Mouse (Mus musculus) midbrain, embryonic 15.5 days (tissue): ENCODE data around the gene Fndc3a. TPM values are rescaled to one million over a fixed set of nuclear protein-coding genes. Genes with fewer than 3 reads are reported as not detected.

Source experiments
- ATAC-seq: fragments of 200-750 bp; cut with Nextera tagmentation; replicated peaks from 2 replicates; pipeline ENCODE4 v1.8.0; 2017; ENCODE audit warnings: moderate TSS enrichment
- H3K27ac ChIP-seq: fragments of 300-500 bp; sonication (generic); 2 replicates; pipeline ENCODE4 v1.5.1; 2015; ENCODE audit warnings: mild to moderate bottlenecking, inconsistent platforms
- H3K27me3 ChIP-seq: fragments of 300-500 bp; sonication (generic); replicated peaks from 2 replicates; pipeline ENCODE4 v1.6.1; 2015; ENCODE audit warnings: inconsistent platforms
- H3K36me3 ChIP-seq: fragments of 300-500 bp; sonication (generic); replicated peaks from 2 replicates; pipeline ENCODE4 v1.6.1; 2015; ENCODE audit warnings: inconsistent platforms
- H3K4me1 ChIP-seq: fragments of 300-500 bp; sonication (generic); 2 replicates; pipeline ENCODE4 v1.6.1; 2015; ENCODE audit warnings: inconsistent platforms
- H3K4me2 ChIP-seq: fragments of 300-500 bp; sonication (generic); 2 replicates; pipeline ENCODE4 v1.6.1; 2015; ENCODE audit warnings: inconsistent platforms, mild to moderate bottlenecking, moderate library complexity
- H3K4me3 ChIP-seq: fragments of 300-500 bp; sonication (generic); 2 replicates; pipeline ENCODE4 v1.5.1; 2015; ENCODE audit warnings: mild to moderate bottlenecking, inconsistent platforms
- H3K9ac ChIP-seq: fragments of 300-500 bp; sonication (generic); 2 replicates; pipeline ENCODE4 v1.6.1; 2015; ENCODE audit warnings: mild to moderate bottlenecking, inconsistent platforms
- H3K9me3 ChIP-seq: fragments of 300-500 bp; sonication (generic); 2 replicates; pipeline ENCODE4 v1.6.1; 2016; ENCODE audit warnings: inconsistent platforms
- WGBS: fragments of 180-500 bp; shearing (Covaris S2); methylation state at CpG from one replicate; pipeline ENCODE4 v1.1.7; 2015; ENCODE audit warnings: mixed read lengths; 5-methylcytosine and 5-hydroxymethylcytosine counted together
- polyA plus RNA-seq: library from polyadenylated mRNA; unstranded; fragments of >200 nt; fragmentation: Nextera tagmentation; extraction: Ambion mirVana; gene quantifications from 2 replicates; pipeline ENCODE4 v1.2.1, GENCODE M21; 2015

Fndc3a gene
- 60.7 and 71.3 TPM in 2 replicates for polyA plus RNA-seq

DNA sequence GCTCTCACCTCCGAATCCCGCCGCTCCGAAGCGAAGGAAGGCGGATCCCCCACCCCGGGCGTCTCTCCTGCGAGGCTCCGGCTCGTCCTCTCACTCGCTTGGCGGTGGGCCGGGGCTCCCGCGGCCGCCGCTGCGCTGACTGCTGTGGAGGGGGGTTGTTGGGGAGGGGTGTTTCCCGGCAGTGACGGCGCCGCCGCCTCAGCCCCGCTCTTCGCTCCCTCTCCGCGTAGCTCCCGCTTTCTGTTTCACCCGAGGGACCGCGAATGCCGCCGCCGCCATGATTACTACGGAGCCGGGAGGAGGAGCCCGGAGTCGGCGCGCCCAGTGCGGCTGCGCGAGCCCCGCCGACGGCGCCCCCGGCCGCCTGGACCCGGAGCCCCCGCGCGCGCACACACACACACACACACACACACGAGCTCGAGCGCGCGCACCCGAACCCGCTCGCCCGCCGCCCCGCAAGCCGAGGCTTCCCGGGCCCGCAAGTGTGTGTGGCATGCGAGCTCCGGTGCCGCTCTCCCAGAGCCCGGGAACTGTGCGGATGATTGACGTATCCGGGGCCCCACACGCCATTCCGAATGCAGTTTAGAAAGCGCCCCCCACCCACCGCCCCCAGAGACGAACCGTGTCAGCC, at the start of gene Fndc3a:
TSS of gene Fndc3a (minus strand) at position 294 of the 631 bp plus-strand sequence.
- H3K9me3 ChIP-seq: no peaks in the 10 kb centered on the region
- peaks cover 14% of the 10 kb centered on the region; the same call in 1 of the 2 replicates for H3K4me1 ChIP-seq
- H3K27me3 ChIP-seq: no peaks in the 10 kb centered on the region
- peak within 1 kb of the TSS; percentile 81 for H3K4me2 ChIP-seq
- under 1% methylated on average over 70 of the region's 82 CpGs for WGBS
- H3K27ac ChIP-seq: peak within 1 kb of the TSS; percentile 90
- ATAC-seq: peak; percentile 96
- H3K9ac ChIP-seq: peak within 1 kb of the TSS; percentile 74
- no peaks in the 10 kb centered on the region for H3K36me3 ChIP-seq
- peak within 1 kb of the TSS; percentile 69 for H3K4me3 ChIP-seq

DNA sequence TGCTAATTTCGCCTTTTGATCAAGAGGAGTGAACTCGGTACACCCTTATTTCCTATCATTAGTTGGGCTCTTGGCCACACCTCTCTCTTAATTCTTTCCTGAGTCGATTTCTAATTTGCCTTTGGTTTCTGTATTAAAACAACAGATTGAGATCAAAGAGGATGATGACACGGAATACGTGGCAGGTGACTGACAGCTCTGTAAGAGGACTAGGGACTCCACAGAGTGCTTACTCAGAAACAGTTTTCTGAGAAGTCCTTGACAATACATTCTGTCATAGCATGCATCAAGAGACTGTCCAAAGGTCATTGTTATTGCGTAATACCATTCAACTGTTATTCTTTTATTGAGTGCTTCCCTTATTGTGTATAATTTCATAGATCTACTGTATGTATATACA, 43.1 kb upstream of the Fndc3a start:
- ATAC-seq: no peak
- Histone ChIP-seq H3K27me3 (no peaks in the 10 kb centered on the region), H3K4me1 (no peaks in the 10 kb centered on the region), H3K9ac (no peak overlapping the region), H3K4me2 (no peak overlapping the region), H3K9me3 (no peaks in the 10 kb centered on the region), H3K36me3 (no peaks in the 10 kb centered on the region), H3K27ac (no peak overlapping the region), H3K4me3 (no peak overlapping the region)
- 85% methylated on average over 6 of the region's 6 CpGs for WGBS

DNA sequence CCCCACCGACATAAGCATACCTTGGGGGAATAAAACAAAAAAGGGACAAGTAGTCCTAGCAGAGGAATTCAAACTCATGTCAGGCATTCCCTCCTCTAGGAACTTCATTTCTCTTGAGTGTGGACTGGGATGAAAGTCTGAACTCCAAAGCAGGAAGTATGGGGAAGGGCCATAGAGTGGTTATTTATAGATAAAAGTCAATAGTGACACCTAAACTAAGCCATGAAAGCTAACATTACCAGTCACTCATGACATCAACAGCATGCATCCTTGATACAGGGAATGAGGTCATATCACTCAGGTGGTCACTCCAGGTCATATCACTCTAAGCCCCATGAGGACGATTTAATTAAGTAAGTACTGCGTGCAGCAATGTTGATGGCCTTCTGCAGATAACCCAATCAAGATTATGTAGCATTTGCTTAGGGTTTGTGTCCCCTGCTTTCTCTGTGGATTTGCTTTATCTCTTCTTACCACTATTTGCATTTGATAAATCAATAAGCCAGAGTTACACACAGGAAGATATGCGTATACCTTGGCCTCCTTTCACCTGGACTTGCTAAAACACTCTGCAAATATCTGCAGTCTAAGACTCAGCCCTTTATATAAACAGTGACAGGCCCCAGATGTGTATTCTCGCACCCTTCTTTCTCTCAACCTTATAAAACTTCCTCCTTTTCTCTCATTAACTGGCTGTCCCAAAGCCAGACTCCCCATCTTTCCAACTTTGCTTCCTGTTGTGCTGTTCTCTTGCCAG, 40.8 kb upstream of the Fndc3a start:
- WGBS: 84% methylated on average over 5 of the region's 5 CpGs
- Histone ChIP-seq H3K4me2 (no peak overlapping the region), H3K36me3 (no peaks in the 10 kb centered on the region), H3K4me3 (no peak overlapping the region), H3K9ac (no peak overlapping the region), H3K27me3 (no peaks in the 10 kb centered on the region), H3K27ac (no peak overlapping the region), H3K4me1 (no peaks in the 10 kb centered on the region), H3K9me3 (no peaks in the 10 kb centered on the region)
- no peak for ATAC-seq

DNA sequence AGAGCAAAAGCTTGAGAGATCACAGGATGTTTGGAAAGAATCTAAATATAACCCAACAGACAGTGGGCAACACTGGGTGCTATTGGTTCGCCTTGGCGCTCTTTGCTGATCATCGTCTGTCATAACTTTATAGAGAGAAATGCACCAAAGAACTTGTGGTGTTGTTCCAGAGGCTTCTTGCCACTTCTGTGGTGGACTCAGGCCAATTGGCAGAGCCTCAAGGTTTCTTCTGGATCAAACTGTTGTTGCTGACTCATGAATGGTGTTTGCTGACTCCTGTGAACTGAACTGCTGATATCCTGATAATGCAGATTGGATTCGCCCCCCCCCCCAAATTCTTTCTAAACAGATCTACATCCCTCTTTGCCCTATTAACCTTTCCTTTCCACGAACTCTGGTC, 38.5 kb upstream of the Fndc3a start:
- Histone ChIP-seq H3K4me2 (no peak overlapping the region), H3K9ac (no peak overlapping the region), H3K27me3 (no peaks in the 10 kb centered on the region), H3K9me3 (no peaks in the 10 kb centered on the region), H3K4me1 (no peaks in the 10 kb centered on the region), H3K36me3 (no peaks in the 10 kb centered on the region), H3K4me3 (no peak overlapping the region), H3K27ac (no peak overlapping the region)
- 90% methylated on average over 5 of the region's 5 CpGs for WGBS
- no peak for ATAC-seq

DNA sequence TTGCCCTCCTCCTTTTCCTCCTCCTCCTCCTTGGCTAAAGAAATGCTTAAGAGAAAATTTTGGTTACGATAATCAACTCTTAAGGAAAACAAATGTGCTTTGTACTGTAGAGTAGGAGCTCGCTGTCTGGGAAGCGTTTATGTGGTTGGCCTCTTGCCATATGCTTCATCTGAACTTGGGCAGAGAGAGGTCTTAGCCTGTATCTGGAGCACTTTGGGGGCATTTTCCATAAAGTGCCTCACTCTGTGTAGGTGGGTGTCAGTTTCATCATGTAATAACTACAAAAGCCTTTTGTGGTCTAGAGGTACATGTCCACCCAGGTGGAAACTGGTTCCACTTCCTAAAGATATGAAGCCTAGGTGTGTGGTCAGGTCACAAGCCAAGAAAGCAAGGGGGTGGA, 31.9 kb upstream of the Fndc3a start:
- WGBS: 89% methylated on average over 3 of the region's 3 CpGs
- Histone ChIP-seq H3K4me3 (no peak overlapping the region), H3K36me3 (no peaks in the 10 kb centered on the region), H3K9me3 (no peaks in the 10 kb centered on the region), H3K9ac (no peak overlapping the region), H3K27ac (no peak overlapping the region), H3K27me3 (no peaks in the 10 kb centered on the region), H3K4me1 (no peaks in the 10 kb centered on the region), H3K4me2 (no peak overlapping the region)
- no peak for ATAC-seq

DNA sequence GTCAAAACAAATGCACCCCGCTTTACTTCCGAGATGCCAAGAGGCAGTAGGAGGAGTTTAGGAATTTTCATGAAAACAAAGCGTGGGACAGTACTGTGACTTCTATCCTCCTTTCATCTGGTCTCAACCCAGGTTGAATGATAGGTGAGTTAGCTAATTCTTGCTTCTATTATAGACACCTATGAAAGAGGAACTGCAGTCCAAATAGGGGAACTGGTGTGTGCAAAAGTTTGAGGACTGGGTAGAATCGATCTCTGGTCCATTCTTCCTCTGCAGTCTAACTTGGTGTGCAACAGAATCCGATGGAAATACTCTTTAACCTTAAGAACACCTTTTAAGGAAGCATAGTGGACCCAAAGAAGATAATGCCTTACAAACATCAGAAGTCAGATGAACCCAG, 30.5 kb upstream of the Fndc3a start:
- Histone ChIP-seq H3K27me3 (no peaks in the 10 kb centered on the region), H3K9me3 (no peaks in the 10 kb centered on the region), H3K4me3 (no peak overlapping the region), H3K4me1 (no peaks in the 10 kb centered on the region), H3K36me3 (no peaks in the 10 kb centered on the region), H3K9ac (no peak overlapping the region), H3K27ac (no peak overlapping the region), H3K4me2 (no peak overlapping the region)
- 86% methylated on average over 5 of the region's 5 CpGs for WGBS
- ATAC-seq: no peak

DNA sequence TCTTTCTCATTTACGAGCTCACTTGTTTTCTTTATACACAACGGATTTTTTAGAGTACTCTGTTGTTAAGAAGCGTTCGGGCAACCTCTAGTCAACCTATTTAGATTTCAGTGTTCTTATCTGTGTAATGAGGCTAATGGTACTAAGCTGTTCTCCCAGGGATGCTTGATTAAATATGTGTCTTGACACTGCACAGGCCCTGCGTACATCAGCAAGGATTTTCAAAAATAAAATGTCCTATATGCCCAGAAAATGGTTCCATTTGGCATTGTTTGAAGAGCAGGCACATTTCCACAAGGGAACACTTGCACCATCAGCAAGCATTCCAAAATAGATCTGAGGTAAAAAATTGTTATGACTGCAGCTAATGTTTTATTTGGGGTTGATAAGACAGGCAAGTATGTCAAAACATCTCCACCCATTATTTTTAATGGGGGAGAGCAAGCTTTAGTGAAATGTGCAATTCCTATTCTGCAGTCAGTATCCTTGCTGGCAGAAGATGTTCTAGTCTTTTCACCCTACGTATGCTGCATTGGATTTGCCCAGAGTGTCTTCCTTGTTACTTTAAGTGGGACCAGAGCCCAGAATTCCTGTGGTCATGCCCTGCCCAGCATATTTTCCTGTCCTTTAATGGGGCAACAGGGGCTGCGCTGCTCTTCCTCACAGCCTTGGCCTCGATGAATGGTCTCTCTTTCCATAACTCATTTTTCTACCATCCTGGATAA, 29.8 kb upstream of the Fndc3a start:
- H3K9me3 ChIP-seq: no peaks in the 10 kb centered on the region
- ATAC-seq: no peak
- H3K27ac ChIP-seq: no peak overlapping the region
- H3K27me3 ChIP-seq: no peaks in the 10 kb centered on the region
- no peak overlapping the region for H3K9ac ChIP-seq
- no peaks in the 10 kb centered on the region for H3K4me1 ChIP-seq
- H3K4me2 ChIP-seq: no peak overlapping the region
- no peaks in the 10 kb centered on the region for H3K36me3 ChIP-seq
- 53% methylated on average over 8 of the region's 8 CpGs for WGBS
- no peak overlapping the region for H3K4me3 ChIP-seq

DNA sequence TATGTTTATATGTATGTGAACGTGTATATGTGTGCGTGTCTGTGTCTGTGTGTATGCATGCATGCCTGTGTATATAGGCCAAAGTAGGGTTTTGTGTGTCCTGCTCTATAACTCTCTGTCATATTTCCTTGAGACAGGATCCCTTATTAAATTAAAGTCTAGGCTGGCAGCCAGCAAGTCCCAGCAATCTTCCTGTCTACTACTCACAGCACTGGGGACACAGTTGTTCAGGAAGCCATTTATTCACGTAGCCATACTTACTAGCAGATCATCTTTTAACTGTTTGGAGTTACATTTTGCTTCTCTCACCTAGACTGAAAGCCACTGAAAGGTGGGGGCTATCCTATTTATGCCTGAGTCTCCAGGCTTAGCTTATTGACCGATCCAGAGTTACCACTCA, 29.0 kb upstream of the Fndc3a start:
- H3K36me3 ChIP-seq: no peaks in the 10 kb centered on the region
- no peaks in the 10 kb centered on the region for H3K9me3 ChIP-seq
- WGBS: 81% methylated on average over 4 of the region's 4 CpGs
- no peak overlapping the region for H3K27ac ChIP-seq
- H3K27me3 ChIP-seq: no peaks in the 10 kb centered on the region
- no peaks in the 10 kb centered on the region for H3K4me1 ChIP-seq
- H3K4me3 ChIP-seq: no peak overlapping the region
- H3K4me2 ChIP-seq: no peak overlapping the region
- ATAC-seq: no peak
- no peak overlapping the region for H3K9ac ChIP-seq

DNA sequence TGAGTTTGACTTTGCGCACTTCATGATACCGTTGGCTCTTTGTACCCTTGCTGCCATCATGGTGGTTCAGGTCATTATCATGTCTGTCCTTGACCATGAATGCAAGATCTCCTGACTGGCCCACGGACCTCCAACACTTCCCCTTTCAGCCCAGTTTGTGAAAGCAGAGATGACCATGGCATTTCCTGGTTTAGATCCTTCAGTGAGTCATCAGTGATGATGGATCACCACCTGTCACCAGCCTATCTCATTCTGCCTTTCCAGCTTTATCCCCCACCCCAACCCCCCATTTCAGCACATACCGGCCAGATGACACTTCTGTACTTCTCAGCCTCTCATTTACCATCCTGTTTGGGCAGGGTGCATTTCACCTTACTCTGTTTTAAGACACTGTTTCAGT, 28.4 kb upstream of the Fndc3a start:
- H3K4me3 ChIP-seq: no peak overlapping the region
- no peaks in the 10 kb centered on the region for H3K27me3 ChIP-seq
- WGBS: 80% methylated on average over 4 of the region's 4 CpGs
- no peaks in the 10 kb centered on the region for H3K36me3 ChIP-seq
- H3K9ac ChIP-seq: no peak overlapping the region
- H3K4me1 ChIP-seq: no peaks in the 10 kb centered on the region
- H3K9me3 ChIP-seq: no peaks in the 10 kb centered on the region
- no peak overlapping the region for H3K27ac ChIP-seq
- no peak overlapping the region for H3K4me2 ChIP-seq
- ATAC-seq: no peak

DNA sequence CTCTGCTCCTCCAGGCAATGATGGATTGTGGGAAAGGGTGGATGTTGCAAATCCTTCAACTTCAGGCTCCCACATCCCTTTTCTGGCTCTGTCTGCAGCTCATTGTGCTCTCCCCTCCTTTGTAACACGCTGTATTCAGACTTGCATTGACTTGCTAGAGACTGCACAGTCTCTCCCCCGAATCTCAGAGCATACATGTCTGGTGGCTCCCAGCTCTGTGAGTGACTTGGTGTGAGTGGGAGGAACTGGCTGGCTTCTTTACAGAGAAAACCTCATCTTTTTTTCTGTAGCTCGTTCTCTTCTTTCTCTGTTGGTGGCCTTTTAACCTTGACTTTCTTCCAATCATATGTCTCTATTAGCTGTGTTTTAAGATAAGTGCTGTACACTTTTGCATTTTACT, 16.1 kb upstream of the Fndc3a start:
- Histone ChIP-seq H3K9ac (no peak overlapping the region), H3K9me3 (no peaks in the 10 kb centered on the region), H3K27ac (no peak overlapping the region), H3K36me3 (no peaks in the 10 kb centered on the region), H3K4me2 (no peak overlapping the region), H3K4me1 (no peaks in the 10 kb centered on the region), H3K27me3 (no peaks in the 10 kb centered on the region), H3K4me3 (no peak overlapping the region)
- no peak for ATAC-seq
- 59% methylated on average over 3 of the region's 3 CpGs for WGBS

DNA sequence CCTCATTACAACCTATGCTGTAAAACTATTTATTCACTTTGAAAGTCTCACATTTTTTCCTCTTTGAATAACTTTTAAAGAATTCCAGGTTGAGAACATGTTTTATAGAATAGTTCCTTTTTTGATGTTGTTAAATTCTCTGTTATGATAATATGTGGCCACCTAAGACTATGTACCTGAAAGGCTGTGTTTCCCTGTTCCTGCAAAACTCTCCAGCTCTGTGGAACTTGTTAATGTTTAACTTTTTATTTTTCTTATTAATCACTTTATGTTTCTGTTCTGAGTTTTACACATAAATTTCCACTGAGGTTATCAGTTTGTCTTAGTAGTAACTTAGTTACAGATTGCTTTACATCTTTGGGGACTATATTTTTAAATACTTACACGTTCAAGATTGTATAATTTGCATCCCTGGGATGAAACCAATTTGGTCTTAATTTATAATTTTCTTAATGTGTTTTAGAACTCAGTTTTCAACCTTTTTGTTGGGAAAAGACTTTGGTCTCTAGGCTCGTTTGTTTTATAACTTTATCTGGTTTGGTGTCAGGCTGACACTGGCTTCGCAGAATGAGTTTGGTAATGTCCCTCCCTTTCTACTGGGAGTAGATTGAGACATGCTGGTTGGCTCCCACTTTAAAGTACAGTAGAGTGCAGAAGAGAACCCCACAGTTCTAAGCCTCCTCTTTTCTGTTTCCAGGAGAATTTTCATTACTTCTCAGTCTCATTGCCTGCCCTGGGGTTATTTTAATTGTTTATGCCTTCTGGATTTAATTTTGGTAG, 12.7 kb upstream of the Fndc3a start:
- WGBS: 82% methylated on average over 3 of the region's 3 CpGs
- no peak overlapping the region for H3K4me2 ChIP-seq
- no peak overlapping the region for H3K27ac ChIP-seq
- H3K9me3 ChIP-seq: no peaks in the 10 kb centered on the region
- H3K4me1 ChIP-seq: no peaks in the 10 kb centered on the region
- no peaks in the 10 kb centered on the region for H3K27me3 ChIP-seq
- ATAC-seq: no peak
- H3K9ac ChIP-seq: no peak overlapping the region
- H3K4me3 ChIP-seq: no peak overlapping the region
- no peaks in the 10 kb centered on the region for H3K36me3 ChIP-seq

DNA sequence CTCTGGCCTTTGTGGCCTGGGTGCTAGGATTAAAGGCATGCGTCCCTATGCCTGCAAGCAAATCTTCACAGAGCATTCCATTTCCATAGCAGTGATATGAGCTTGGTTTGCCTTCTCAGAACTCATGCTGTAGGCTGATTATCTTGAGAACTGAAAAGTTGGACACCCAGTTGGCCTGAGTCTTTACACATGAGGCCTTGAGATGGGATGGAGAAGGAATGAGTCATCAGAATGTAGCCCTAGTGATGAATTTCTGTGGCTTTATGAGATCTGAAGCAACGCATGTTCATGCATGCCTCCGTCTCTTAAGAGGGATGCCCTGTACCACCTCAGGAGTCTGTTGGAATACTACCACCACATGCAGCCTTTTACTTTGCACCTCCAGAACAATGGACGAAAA, 6.4 kb upstream of the Fndc3a start:
- WGBS: 89% methylated on average over 4 of the region's 4 CpGs
- no peak for ATAC-seq
- Histone ChIP-seq H3K4me2 (no peak overlapping the region), H3K4me3 (no peak overlapping the region), H3K27ac (no peak overlapping the region), H3K4me1 (0 out of 2 replicates have a peak, but pooled peaks cover under 1% of the 10 kb centered on the region), H3K9me3 (no peaks in the 10 kb centered on the region), H3K9ac (no peak overlapping the region), H3K36me3 (no peaks in the 10 kb centered on the region), H3K27me3 (0 out of 2 replicates have a peak, but pooled peaks cover 3% of the 10 kb centered on the region)
